Mouse (Mus musculus) C2C12 (cell line): ENCODE data around the gene Gbx2.

Source experiments
- CTCF ChIP-seq: IDR thresholded peaks from one replicate; pipeline ENCODE4 v1.5.1; 2011; ENCODE audit not compliant: control insufficient read depth, insufficient read depth, insufficient read length
- MYOD1 ChIP-seq: IDR thresholded peaks from one replicate; pipeline ENCODE4 v1.6.1; 2011; ENCODE audit warnings: low read depth; ENCODE audit not compliant: control insufficient read depth, insufficient read length

DNA sequence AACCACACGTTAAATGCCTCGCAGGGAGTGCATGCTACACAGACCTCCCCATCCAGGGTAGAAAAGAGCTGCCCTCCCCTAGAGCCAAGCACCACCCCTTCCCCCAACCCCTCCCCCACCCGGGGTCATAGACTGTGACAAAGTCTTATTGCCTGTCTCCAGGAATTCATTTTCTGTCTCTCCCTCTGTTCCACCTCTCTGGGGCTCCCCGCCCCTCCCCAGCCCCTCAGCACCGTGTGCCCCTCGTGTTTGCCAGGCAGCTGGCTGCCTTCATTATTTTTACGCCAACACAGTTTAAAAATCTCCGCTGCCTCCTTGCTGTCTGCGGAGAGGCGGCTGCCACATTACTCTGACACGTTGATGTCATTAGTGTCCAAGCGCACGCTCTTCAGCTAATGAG lies 31.1 kb upstream of the Gbx2 start:
- no peak for TF ChIP-seq CTCF
- TF ChIP-seq MYOD1, result no peak
